Mouse (Mus musculus): Measurements from ENCODE around the gene Adarb1.

Adarb1 gene

GRCm38 (mm10) chr10:77435343-77435742, 17.3 kb upstream of the Adarb1 start:
- in situ Hi-C loops (cut with MboI, MseI), result no loop called here

DNA sequence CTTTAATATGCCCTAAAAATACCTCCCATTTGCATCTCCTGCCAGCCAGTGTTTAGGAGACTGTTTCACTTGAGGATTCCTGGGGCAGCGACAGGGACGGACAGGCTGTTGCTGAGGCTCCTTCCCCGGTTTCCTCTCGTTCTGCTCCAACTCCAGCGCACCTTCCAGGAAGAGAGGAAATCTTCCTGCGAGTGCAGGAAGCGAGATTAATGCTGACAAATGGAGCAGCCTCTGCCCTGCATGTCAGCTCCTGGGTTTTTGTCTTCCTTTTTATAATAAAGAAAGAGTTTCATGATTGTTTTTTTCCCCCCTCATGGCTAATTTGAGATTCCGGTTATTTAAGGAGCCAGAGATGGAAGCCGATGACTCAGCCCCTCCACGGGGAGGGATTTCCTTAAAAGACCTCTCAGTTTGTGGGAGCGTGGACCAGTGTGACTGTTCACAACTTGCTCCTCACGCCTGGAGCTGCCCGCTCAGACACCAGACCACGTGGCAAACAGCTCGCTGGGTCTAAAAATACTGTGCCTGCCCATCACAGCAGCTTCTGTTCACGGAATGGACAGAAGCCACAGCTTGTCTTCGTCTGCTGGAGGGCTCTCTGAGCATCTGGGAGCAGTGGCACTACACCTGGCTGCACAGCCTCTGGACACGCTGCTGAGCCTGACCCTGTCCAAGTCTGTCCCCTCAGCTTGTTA, 16.5 kb upstream of the Adarb1 start:
- in situ Hi-C loops (cut with MboI, MseI), result no loop called here

DNA sequence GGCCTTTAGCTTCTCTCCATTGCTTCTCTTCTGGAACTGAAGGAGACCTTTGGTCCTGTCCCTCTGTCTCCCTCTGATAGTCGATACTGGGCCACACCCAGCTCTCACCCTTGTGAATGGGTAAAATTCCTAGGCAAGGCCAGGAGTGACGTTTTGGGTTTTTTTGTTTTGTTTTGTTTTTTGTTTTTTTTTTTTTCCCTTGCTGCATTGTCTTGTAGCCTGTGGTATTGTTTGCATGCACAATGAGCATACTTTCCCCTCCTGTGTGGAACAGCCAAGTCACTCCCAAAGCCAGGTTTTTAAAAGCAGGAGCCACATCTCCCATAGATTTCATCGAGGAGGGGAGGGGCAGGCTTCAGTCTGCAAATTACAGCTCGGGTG, 16.0 kb upstream of the Adarb1 start:
- in situ Hi-C loops (cut with MboI, MseI), result no loop called here

GRCm38 (mm10) chr10:77430771-77431170, 12.7 kb upstream of the Adarb1 start:
- in situ Hi-C loops (cut with MboI, MseI), result no loop called here

GRCm38 (mm10) chr10:77429921-77430320, 11.9 kb upstream of the Adarb1 start:
- in situ Hi-C loops (cut with MboI, MseI), result no loop called here

GRCm38 (mm10) chr10:77427610-77428009, 9.5 kb upstream of the Adarb1 start:
- in situ Hi-C loops (cut with MboI, MseI), result no loop called here

DNA sequence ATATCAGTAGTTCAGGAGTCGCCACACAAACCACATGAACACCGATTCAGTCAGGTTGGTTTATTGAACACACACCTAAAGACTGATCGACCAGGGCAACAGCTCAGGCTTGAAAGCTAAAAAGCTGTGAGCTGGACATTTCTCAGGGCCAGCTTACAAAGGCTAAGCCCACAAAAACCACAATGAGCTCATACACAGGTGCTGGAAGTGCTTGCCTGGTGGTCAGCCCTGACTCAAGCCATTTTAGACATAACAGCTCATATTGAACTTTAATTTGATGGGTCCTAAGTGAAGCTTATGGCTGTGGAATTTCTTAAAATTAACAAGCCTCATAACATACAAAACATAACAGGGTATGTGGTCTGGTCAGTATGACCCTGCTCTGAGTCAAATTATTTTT, 2.1 kb upstream of the Adarb1 start:
- in situ Hi-C loops (cut with MboI, MseI), result no loop called here

DNA sequence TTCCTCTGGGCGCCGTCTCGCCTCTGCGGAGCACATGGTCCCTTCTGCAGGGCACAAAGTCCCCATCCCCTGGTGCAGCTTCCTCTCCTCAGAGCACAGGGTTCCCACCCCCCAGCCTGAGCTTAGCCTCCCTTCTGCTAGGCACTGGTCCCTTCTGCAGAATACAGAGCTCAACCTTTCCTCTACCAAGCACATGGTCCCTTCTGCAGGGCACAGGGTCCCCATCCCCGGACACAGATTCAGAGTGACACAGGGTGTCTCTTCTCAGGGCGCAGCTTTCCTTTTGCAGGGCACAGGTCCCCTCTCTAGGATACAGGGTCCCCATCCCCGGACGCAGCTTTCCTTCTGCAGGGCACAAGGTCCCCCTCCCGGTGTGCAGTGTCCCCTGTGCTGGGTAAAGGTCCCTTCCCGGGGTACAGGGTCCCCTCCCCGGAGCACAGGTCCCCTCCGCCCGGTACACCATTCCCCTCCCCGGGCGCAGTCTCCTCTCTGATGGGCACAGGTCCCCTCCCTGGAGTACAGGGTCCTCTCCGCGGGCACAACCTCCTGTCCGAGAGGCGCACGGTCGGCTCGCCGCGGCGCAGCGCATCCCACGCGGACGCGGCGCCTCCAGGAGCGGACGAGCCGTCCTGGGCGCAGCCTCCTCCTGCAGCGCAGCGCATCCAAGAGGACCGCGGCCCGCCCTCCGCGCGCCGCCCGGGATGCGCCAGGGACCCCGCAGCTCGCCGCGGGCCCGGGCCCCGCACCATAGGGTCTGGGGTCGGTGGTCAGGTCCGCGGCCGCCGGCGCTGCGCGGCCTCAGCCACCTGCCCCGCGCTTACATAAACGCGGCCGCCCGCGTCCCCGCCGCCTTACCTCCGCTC, 599 bp downstream of the Adarb1 start:
- in situ Hi-C loops (cut with MboI, MseI), result no loop called here

- in situ Hi-C loops (cut with MboI, MseI), result no loop called here
Measured at GRCm38 (mm10) chr10:77416666-77417239, 1.3 kb downstream of the Adarb1 start.

- in situ Hi-C loops (cut with MboI, MseI), result no loop called here
Measured at GRCm38 (mm10) chr10:77415867-77416266, 2.2 kb downstream of the Adarb1 start.

DNA sequence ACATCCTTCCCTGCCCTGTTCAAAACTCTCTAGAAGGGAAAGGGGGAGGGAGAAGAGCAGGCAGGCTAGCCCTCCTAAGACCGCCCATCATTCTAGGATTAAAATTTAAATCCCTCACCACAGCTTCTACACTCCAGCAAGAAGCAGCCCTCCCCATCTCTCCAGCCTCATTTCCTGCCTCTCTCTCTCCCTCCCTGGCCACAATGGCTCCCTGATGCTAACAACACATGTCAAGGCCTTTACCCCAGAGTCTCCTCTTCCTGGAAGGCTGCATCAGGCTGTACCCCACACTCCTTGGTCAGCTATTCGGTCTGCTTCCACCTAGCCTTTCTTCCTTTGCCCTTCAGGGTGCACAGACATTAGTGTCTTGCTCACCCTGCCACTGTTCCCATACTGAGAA, 4.3 kb downstream of the Adarb1 start:
- in situ Hi-C loops (cut with MboI, MseI), result no loop called here

DNA sequence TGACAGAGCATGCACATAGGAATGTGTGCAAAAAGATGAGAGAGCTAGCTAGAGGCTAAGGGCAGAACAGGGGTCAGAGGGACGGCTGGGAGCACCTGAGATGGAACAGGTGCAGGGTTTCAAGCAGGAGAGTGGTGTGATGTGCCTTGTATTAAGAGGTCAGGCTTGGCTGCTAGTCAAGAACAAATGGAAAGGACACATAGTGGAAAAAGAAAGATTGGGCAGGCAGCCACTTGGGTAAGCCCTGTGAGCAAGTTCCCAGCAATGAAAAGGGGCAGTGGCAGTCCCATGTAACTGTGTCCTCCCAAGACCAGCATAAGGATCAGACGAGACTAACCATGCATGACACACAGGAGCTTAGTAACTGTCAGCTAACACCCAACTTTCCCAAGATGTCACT, 8.9 kb downstream of the Adarb1 start:
- in situ Hi-C loops (cut with MboI, MseI), result loop anchor here (10.0 kb wide), 1 partner anchor 806 kb away; no protein-coding TSS in a partner anchor

- in situ Hi-C loops (cut with MboI, MseI), result loop anchor here (10.0 kb wide), 1 partner anchor 807 kb away; no protein-coding TSS in a partner anchor
Measured at GRCm38 (mm10) chr10:77408241-77408640, 9.8 kb downstream of the Adarb1 start.

DNA sequence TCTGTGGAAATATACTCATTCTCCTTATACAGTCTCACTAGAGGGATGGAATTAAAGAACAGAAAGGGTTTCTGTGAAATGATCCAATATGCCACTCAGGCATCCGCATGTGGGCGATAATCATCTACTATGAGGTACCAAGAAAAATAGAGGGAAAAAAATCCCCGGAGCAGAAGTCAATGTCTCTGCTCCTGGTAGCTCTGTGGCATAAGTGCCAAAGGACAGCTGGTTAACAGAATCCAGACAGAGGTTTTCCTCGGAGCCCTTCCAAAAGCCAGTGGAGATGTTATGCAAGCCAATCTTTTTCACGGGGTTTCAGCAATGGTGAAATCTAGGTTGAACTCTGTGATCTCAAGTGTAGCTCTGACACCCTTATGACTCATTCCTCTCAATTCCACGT, 11.6 kb downstream of the Adarb1 start:
- in situ Hi-C loops (cut with MboI, MseI), result loop anchor here (10.0 kb wide), 1 partner anchor 808 kb away; no protein-coding TSS in a partner anchor

- in situ Hi-C loops (cut with MboI, MseI), result loop anchor here (10.0 kb wide), 1 partner anchor 812 kb away; no protein-coding TSS in a partner anchor
Measured at GRCm38 (mm10) chr10:77402463-77402862, 15.6 kb downstream of the Adarb1 start.

- in situ Hi-C loops (cut with MboI, MseI), result loop anchor here (10.0 kb wide), 1 partner anchor 814 kb away; no protein-coding TSS in a partner anchor
Measured at GRCm38 (mm10) chr10:77401039-77401438, 17.0 kb downstream of the Adarb1 start.

DNA sequence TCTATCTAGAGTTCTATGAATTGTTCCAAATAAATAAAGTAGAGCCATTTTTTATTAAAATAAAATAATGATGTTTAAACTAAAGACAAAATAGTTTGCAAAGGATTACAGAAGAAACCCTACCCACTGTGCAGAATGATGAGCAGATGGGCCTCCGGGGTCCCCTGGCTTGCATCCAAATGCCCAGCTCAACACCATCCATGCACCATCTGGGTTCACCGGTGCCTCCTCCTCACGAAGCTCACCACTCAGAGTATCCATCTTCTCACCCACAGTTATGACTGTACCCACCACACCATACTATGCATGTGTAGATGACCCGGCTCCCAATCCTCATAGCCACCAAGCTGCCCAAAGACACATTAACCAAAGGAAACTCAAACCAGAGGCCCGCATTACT, 18.1 kb downstream of the Adarb1 start:
- in situ Hi-C loops (cut with MboI, MseI), result loop anchor here (10.0 kb wide), 1 partner anchor 815 kb away; no protein-coding TSS in a partner anchor

DNA sequence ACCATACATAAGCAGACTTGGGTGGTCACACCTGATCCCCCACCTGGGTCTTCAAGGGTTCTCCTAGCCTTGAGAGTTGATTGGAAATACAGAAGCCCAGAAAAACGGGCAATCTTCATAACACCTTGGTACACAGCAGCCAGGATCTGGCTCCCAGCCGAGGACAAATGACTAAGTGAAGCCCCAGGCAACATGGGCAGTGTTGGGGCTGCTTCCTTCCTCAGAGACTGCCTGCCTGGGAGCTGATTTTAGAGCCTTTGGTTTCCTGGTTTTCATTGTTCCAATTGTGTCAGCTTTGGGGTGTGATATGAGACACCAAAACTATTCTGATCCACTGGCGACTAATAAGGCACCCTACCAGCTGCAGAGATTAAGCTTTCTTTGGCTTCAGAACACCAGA, 20.0 kb downstream of the Adarb1 start:
- in situ Hi-C loops (cut with MboI, MseI), result no loop called here

DNA sequence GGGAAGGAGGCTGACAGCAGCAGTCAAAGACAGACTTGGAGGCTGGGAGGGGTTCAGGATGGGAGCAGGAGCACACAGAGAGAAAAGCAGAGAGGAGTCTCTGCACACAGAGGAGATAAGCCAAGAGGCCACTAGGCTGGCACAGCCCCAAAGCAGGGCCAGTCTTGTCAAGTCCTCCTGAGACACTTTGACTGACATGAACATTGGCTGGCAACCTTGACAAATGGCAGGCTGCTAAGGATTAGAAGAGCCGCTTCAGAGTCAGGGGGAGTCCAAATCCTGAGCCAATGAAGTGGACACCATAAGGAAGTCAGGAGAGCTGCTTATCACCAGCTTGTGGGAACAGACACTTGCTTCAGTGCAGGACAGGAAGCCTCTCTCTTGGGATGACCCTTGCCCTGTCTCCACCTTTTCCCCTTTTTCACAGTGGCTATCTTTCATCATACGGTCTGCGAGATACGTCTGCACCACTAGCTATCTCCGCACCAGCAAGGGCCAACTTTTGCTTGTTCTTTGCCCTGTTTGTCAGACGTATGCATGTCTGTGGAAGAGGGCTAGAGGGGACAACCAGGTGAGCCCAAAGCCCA, 20.9 kb downstream of the Adarb1 start:
- in situ Hi-C loops (cut with MboI, MseI), result no loop called here

DNA sequence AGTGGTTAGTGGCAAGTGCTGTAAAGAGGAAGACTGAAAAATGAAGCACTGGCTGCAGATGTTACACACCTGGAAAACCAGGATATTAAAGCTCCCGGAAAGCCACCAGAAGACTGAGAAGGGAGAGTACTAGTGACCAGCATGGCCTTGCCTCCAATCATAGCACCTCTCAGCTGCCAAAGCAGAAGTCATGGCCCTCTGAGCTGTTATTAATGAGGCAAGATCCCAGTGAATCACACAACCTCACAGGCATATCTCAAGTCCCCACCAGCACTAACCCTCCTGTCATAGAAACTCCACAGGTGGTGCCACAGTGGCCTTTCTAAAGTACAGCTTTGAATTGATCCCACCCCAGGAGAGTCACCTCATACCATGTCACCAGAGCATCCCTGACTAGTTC, 22.1 kb downstream of the Adarb1 start:
- in situ Hi-C loops (cut with MboI, MseI), result no loop called here

- in situ Hi-C loops (cut with MboI, MseI), result no loop called here
Measured at GRCm38 (mm10) chr10:77391072-77391471, 27.0 kb downstream of the Adarb1 start.

GRCm38 (mm10) chr10:77387558-77387957, 30.5 kb downstream of the Adarb1 start:
- in situ Hi-C loops (cut with MboI, MseI), result no loop called here
